Mouse (Mus musculus): ENCODE measurements at regions not wholly inside any gene's neighbourhood (a gene's known extent, or its start where the extent isn't known, plus 50 kb on each side); places are given as distances from the start of the nearest gene placed in this dataset.

GRCm38 (mm10) chr7:128834894-128835293, 90.2 kb downstream of the Sec23ip start:
- DNase-seq, result no peak

GRCm38 (mm10) chr7:128836435-128836834, 91.7 kb downstream of the Sec23ip start:
- DNase-seq, result no peak

DNA sequence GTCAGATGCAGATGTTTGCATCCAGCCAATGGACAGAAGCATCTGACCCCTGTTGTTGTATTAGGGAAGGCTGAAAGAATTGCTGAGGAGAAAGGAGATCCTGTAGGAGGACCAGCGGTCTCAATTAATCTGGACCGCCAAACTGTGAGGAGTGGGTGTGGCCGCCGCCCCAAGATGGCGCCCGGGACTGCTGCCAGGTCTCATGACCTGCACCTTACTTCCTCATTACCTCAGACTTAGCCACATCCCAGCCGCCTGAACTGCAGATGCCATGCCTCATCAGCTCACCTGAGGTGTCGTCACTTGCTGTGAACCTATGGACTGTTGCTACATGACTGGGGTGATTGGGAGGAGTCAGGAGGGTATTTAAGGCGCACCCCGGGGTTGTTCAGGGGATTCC, 97.8 kb downstream of the Sec23ip start:
- DNase-seq, result no peak

GRCm38 (mm10) chr7:128843576-128843975, 98.8 kb downstream of the Sec23ip start:
- DNase-seq, result no peak

GRCm38 (mm10) chr7:128849261-128849660, 104.5 kb downstream of the Sec23ip start:
- DNase-seq, result no peak

DNA sequence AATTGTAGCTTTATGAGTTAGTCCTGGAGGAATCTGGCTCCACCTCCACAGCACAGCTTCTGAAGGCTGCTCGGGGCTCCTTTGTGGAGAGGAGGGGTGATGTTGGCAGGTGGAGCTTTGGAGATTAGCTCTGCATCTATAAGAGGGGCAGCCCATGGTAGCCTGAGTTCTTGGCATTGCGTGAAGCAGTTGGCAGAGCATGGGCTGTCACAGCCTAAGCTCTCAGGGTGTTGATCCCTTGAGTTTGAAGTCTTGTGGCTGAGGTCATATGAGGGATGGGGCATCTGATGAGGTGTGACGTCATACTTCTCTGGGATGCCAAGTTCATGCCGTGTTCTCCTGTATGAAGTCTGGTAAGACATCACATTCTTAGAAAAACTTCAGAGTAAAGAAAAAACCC, 109.5 kb downstream of the Sec23ip start:
- no peak for DNase-seq

DNA sequence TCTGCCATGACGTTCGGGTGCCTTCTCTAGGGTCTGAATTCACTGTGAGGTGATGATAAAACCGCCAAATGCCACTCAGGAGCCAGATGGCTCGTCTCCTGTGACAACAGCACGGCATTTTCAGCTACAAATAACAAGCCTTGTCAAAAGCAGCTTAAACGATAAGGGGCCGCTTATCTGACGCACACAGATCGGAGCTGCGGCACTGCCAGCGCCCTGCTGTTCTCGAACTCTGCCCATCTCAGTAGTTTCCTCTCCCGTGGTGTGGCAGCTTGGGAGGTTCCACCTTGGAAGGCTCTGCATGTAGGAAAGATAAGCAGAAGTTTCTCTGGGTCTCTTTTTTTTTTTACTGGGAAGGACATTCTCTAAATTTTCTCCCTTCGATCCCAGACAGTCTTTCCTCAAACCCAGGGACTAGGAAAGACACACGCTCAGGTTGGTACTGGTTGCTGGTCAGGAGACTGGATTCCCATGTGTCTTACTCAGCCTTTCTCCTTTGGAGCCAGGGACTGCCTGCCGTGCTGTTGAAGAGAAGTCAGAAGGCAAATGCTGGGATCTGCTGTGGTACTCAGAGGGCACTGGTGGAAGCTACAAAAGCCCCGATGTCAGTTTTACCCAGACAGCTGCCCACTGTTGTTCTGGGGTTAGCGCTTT, 110.1 kb downstream of the Sec23ip start:
- DNase-seq, result no peak

GRCm38 (mm10) chr7:128860141-128860540, 115.4 kb downstream of the Sec23ip start:
- DNase-seq, result peak; percentile 7 to 65

DNA sequence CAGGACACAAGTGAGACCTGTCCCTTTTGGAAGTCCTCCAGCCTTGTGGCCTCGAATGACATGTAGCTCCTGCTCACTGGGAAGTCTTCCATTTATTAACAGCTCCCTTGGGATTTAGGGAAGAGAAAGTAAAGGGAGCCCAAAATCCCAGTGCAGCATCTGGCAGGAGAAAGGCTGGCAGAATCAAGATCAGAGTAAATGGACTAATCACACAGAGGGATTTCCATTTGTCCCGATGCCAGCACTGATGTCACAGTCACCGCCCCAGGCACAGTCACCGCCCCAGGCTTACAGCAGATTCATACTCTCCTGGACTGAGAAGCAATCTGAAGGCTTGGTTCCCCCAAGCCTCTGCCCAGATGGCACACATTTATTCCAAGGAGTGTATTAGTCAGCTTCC, 116.0 kb downstream of the Sec23ip start:
- DNase-seq, result peak; percentile 4

DNA sequence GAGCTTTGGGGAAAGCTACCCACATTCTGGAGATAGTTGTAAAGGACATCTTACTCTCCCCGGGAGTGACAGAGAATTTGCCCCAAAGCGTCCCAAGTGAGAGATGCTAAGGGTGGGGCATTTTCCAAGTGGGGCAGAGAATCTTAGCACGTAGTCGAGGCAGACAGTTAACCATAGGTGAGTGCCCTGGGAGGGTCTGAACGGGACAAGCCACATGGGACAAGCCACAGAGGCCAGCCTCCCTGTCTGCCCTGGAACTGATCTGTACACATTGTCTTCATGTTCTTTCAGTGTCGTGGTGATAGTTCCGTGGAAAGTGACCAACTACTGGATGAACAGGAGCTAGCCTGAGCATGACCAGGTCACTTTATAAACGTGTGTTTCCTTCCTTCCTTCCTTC, 116.6 kb downstream of the Sec23ip start:
- DNase-seq, result no peak

- no peak for DNase-seq
Observed at GRCm38 (mm10) chr7:128868799-128869198, 124.1 kb downstream of the Sec23ip start.

- no peak for DNase-seq
Observed at GRCm38 (mm10) chr7:128884015-128884414, 139.3 kb downstream of the Sec23ip start.

DNA sequence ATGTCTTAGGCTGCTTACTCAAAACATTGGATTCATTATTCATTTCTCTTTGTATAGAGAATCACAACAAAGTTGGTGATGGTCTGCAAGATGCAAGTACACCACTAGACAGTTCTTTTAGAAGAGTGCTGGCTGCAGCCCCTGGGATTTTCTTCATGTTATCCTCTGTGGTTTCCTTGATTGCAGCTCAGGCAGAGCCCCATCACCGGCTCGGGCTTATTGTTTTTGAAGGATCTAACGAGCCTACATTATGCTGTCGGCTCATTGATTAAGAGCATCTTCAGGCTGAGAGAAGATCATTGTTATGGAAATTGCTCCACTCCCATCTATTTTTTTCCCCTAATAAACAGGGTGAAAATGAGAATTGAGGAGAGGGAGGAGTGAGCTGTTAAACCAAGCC, 140.8 kb downstream of the Sec23ip start:
- no peak for DNase-seq

DNA sequence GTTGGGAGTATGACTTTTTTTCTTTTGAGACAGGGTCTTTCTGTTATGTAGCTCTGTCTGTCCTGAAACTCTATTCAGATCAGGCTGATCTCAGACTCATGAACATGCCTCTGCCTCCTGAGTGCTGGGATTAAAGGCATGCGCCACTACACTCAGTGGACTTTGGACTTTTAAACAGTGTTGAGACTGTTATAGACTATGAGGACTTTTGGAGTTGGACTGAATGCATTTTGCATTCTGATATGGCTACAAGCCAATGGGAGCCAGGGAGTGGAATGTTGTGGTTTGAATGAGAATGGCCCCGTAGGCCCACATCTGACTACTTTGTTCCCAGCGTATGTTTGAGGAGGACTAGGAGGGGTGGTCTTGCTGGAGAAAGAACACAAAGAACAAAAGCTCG, 165.4 kb downstream of the Sec23ip start:
- DNase-seq, result no peak

DNA sequence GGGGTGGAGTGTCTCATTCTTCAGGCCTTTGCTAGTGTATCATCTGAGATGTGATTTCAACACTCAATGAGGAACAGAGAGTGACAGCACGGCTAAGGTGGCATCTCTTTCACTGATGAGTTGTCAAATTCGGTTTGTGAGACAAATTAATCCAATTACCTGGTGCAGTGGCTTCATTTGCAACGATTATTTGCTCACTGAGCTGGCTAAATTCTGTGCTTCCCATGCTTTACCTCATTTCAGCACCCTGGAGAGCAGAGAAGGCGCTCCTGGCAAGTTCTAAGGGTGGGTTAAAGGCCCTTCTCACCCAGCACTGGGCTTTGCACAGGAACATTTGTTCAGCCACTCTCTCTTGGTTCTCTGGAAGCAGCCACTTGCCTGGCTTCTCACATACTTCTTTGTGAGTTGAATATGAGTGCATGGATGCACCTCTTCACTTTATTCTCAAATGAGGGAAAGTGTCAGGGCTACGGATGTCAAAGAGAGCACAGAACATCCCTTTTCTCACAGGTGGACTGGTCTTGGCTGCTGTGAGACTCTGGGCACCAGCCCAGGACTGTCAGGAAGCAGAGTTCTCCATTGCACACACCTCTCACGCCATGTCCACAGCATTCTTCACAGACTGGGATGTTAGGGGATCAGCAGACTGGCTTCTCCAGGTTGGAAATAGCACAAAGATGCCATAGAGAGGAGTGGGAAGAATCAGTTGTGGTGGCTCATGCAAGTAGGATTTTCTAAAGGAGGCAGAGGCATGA, 193.4 kb downstream of the Sec23ip start:
- no peak for DNase-seq

DNA sequence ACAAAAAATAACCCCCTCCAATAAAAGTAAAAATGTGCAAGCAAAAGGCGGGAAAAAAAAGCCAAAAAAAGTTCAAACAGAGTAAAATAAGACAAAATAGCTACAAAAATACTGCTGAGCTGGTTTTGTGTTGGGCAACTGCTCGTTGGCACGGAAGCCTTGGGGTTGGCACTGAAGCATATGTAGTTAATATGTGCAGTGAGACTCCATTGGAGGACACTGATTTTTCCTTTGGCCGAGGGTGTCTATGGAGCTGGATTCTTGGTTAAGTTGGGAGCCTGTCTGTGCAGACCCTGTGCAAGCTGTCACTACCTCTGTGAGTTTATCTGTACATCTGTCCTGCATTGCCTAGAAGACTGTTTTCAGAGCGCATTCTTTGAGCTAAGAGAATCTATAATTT, 215.8 kb downstream of the Sec23ip start:
- DNase-seq, result no peak

GRCm38 (mm10) chr7:128979904-128980303, 235.2 kb downstream of the Sec23ip start:
- DNase-seq, result no peak

DNA sequence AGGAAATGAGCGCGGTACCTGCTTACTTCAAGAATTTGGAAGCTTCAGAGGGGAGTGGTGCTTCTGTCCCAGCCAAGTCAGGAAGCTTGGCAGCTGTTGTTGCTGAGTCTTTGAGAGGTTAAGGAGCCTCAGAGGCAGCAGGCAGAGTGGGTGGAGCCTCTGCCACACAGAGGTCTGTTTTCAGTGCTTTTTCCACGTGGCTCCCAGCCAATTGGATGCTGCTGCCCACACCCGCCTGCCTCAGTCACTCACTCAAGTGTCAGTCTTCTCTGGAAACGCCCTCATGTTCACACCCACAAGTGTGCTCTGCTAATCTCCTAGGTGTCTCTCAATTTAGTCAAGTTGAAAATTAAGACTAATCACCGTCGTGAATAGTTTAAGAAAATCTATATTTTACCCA, 236.1 kb downstream of the Sec23ip start:
- peak in 1 of 2 experiments; percentile 5 for DNase-seq

DNA sequence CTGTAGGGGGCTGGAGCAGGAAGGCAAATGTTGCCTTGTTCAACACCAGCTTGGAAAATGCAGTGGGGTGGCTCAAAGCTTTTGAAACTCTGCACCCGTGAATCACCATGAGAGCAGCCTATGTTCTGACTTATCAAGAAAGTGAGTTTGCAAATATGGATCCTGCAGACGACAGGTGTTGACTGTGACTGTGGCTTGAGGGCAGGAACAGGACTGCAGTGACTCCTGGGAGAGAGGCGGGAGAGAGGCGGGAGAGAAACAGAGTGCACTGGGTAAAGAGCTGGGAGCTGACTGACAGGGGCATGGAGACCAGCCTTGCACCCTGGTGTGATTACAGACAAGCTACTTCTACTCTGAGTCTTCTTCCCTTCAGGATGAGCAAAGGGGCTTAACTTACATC, 254.0 kb downstream of the Sec23ip start:
- no peak for DNase-seq

- DNase-seq, result no peak
Observed at GRCm38 (mm10) chr7:129002419-129002818, 254.4 kb upstream of the Plpp4 start.

GRCm38 (mm10) chr7:129003150-129003549, 253.7 kb upstream of the Plpp4 start:
- no peak for DNase-seq

GRCm38 (mm10) chr7:129016353-129016752, 240.5 kb upstream of the Plpp4 start:
- DNase-seq, result no peak

- no peak for DNase-seq
Observed at GRCm38 (mm10) chr7:129027116-129027515, 229.7 kb upstream of the Plpp4 start.

DNA sequence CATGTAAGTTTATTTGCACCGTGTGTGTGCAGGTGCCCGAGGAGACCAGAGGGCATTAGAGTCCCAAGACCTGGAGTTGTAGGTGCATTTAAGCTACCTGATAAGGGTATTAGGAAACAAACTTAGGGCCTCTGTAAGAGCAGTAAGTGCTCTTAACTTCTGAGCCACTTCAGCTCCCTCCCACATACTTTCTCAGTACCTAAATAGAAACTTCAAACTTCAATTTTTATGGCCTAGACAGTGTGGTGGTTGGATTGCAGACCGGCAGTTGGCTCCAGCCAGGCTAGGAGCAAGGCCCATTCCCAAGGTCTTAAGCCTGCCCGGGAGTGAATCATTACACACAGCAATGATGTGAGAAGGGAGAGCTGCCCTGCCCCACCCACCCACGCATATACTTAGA, 208.8 kb upstream of the Plpp4 start:
- DNase-seq, result no peak

- DNase-seq, result no peak
Observed at GRCm38 (mm10) chr7:129049726-129050125, 207.1 kb upstream of the Plpp4 start.

All from kidney, adult 8-10 months (tissue).